Mouse (Mus musculus): ENCODE results near the gene Stom. TPM values are rescaled to one million over a fixed set of nuclear protein-coding genes. Genes with fewer than 3 reads are reported as not detected.

Stom gene
- 10 to 100 TPM; 17.1 to 30.1 TPM for total RNA-seq (2021)
- long read RNA-seq, experiment 1, transcript Stom-201 (7 exons, 2,787 nt), result major isoform, 36 of 39 reads
- long read RNA-seq, experiment 1, partial matches to known transcripts, result 3 of 39 reads
- long read RNA-seq, experiment 1, other reads (novel, unspliced or antisense), result 0 of 39 reads
- long read RNA-seq, experiment 2, transcript Stom-201 (7 exons, 2,787 nt), result major isoform, 24 of 29 reads
- long read RNA-seq, experiment 2, partial matches to known transcripts, result 0 of 29 reads
- long read RNA-seq, experiment 2, other reads (novel, unspliced or antisense), result 5 of 29 reads

GRCm38 (mm10) chr2:35336388-35337280 is at the start of gene Stom:
Stom (minus strand) TSS chr2:35336976.
- intact Hi-C loops (cut with DNase I), result no loop called here
- peak; percentile 100 for DNase-seq
- peak; percentile 7; the same call in 1 of the 2 replicates for TF ChIP-seq CTCF (IDR thresholded peaks at IDR 0.05)
- peak within 1 kb of the TSS; percentile 96 for H3K27ac ChIP-seq
- H3K4me3 ChIP-seq, result peak within 1 kb of the TSS; percentile 93

- intact Hi-C loops (cut with DNase I), result no loop called here
- Histone ChIP-seq H3K27ac (peak overlapping the region; percentile 78), H3K4me3 (peak overlapping the region; percentile 37)
- TF ChIP-seq CTCF (IDR thresholded peaks at IDR 0.05), result no peak
- peak; percentile 79 for DNase-seq
Observed at GRCm38 (mm10) chr2:35385441-35385871, 48.7 kb upstream of the Stom start.

- Histone ChIP-seq H3K4me3 (no peak overlapping the region), H3K27ac (no peak overlapping the region)
- no peak for DNase-seq
- TF ChIP-seq CTCF (IDR thresholded peaks at IDR 0.05), result no peak
- intact Hi-C loops (cut with DNase I), result no loop called here
Observed at GRCm38 (mm10) chr2:35379306-35379705, 42.5 kb upstream of the Stom start.

GRCm38 (mm10) chr2:35377600-35377999 is 40.8 kb upstream of the Stom start:
- TF ChIP-seq CTCF (IDR thresholded peaks at IDR 0.05), result no peak
- intact Hi-C loops (cut with DNase I), result no loop called here
- Histone ChIP-seq H3K27ac (no peak overlapping the region), H3K4me3 (no peak overlapping the region)
- DNase-seq, result no peak

- H3K27ac ChIP-seq, result no peak overlapping the region
- no peak for DNase-seq
- intact Hi-C loops (cut with DNase I), result no loop called here
- no peak overlapping the region for H3K4me3 ChIP-seq
- peak; percentile 63 for TF ChIP-seq CTCF (IDR thresholded peaks at IDR 0.05)
Observed at GRCm38 (mm10) chr2:35373003-35373402, 36.2 kb upstream of the Stom start.

GRCm38 (mm10) chr2:35370686-35371085 is 33.9 kb upstream of the Stom start:
- intact Hi-C loops (cut with DNase I), result no loop called here
- no peak for DNase-seq
- H3K4me3 ChIP-seq, result no peak overlapping the region
- no peak overlapping the region for H3K27ac ChIP-seq
- no peak for TF ChIP-seq CTCF (IDR thresholded peaks at IDR 0.05)

GRCm38 (mm10) chr2:35367629-35368028 is 30.9 kb upstream of the Stom start, which contains the start of gene 4930568D16Rik:
4930568D16Rik (minus strand) TSS chr2:35367729.
- intact Hi-C loops (cut with DNase I), result no loop called here

GRCm38 (mm10) chr2:35349184-35349583 is 12.4 kb upstream of the Stom start:
- intact Hi-C loops (cut with DNase I), result loop anchor here (1.0 to 2.0 kb wide), 2 partner anchors 48 to 51 kb away; partner anchors contain the start of gene 4930402F06Rik
- Histone ChIP-seq H3K27ac (no peak overlapping the region), H3K4me3 (no peak overlapping the region)
- peak; percentile 75 for TF ChIP-seq CTCF (IDR thresholded peaks at IDR 0.05)
- no peak for DNase-seq

More at GRCm38 (mm10) chr2:35367629-35368028, 30.9 kb upstream of the Stom start, which contains the start of gene 4930568D16Rik:
- no peak for TF ChIP-seq CTCF (IDR thresholded peaks at IDR 0.05)
- no peak for DNase-seq
- Histone ChIP-seq H3K27ac (no peak within 1 kb of the TSS), H3K4me3 (no peak within 1 kb of the TSS)

GRCm38 (mm10) chr2:35345984-35346383 is 9.2 kb upstream of the Stom start:
- no peak for TF ChIP-seq CTCF (IDR thresholded peaks at IDR 0.05)
- Histone ChIP-seq H3K27ac (no peak overlapping the region), H3K4me3 (no peak overlapping the region)
- no peak for DNase-seq
- intact Hi-C loops (cut with DNase I), result no loop called here

- Histone ChIP-seq H3K27ac (peak overlapping the region; percentile 20; the same call in 1 of the 2 replicates), H3K4me3 (no peak overlapping the region)
- no peak for DNase-seq
- intact Hi-C loops (cut with DNase I), result no loop called here
- no peak for TF ChIP-seq CTCF (IDR thresholded peaks at IDR 0.05)
Observed at GRCm38 (mm10) chr2:35342605-35343004, 5.8 kb upstream of the Stom start.

GRCm38 (mm10) chr2:35338707-35339106 is 1.9 kb upstream of the Stom start:
- intact Hi-C loops (cut with DNase I), result no loop called here

GRCm38 (mm10) chr2:35338036-35338435 is 1.3 kb upstream of the Stom start:
- intact Hi-C loops (cut with DNase I), result no loop called here
- H3K4me3 ChIP-seq, result peak overlapping the region; percentile 93
- no peak for DNase-seq

More at GRCm38 (mm10) chr2:35338707-35339106, 1.9 kb upstream of the Stom start:
- no peak for TF ChIP-seq CTCF (IDR thresholded peaks at IDR 0.05)
- Histone ChIP-seq H3K4me3 (peak overlapping the region; percentile 28), H3K27ac (peak overlapping the region; percentile 96)
- DNase-seq, result peak; percentile 75

GRCm38 (mm10) chr2:35337419-35337818 is 643 bp upstream of the Stom start:
- Histone ChIP-seq H3K4me3 (peak overlapping the region; percentile 93), H3K27ac (peak overlapping the region; percentile 96)
- DNase-seq, result peak; percentile 65
- intact Hi-C loops (cut with DNase I), result no loop called here
- no peak for TF ChIP-seq CTCF (IDR thresholded peaks at IDR 0.05)

More at GRCm38 (mm10) chr2:35338036-35338435, 1.3 kb upstream of the Stom start:
- peak overlapping the region; percentile 96 for H3K27ac ChIP-seq
- TF ChIP-seq CTCF (IDR thresholded peaks at IDR 0.05), result no peak
